Mouse (Mus musculus) right cerebral cortex, postnatal 25 days (tissue): Measurements from ENCODE around the gene Ctsa.
"Not testable (repeated sequence)": the region's sequence is repeated elsewhere in the genome, so short reads cannot be mapped to it uniquely, and the experiment has no call there.

Experiments
- DNase-seq: peaks from one replicate; pipeline ENCODE4 v3.0.0; 2022

The Ctsa gene

DNA sequence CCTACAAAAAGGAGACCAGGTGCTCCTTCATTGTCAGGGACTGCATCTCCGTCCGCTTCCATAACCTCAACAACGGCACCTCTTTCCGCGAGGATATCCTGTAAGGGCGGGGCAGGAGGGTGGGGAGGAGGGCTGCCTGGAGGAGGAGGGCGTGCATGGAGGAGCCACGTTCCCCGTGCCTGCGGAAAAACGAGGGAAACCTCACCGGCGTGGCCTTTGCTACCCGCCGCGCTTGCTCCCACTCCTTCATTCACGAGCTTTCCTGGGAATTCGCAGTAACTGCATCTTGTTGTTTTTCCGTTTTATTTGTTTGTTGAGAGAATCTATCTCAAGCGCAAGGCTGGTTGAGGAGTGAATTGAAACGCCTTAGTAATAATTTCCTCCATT, 27.3 kb upstream of the Ctsa start:
- DNase-seq = no peak

DNA sequence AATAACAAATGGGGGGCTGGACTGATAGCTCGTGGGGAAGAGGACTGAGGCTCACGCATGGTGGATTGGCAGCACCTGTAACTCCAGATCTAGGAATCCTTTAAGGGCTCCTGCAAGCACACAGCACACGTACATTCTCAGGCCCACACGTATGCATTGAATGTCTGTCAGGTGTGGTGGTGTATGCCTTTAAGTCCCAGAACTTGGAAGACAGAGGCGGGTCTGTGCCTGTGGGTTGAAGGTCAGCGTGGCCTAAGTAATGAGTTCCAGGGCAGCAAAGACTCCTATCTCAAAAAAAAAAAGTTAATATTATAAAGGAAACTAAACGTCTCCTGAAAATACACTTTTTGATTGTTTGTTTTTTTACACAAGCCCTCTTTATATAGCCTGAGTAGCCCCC, 26.1 kb upstream of the Ctsa start:
- no peak for DNase-seq

DNA sequence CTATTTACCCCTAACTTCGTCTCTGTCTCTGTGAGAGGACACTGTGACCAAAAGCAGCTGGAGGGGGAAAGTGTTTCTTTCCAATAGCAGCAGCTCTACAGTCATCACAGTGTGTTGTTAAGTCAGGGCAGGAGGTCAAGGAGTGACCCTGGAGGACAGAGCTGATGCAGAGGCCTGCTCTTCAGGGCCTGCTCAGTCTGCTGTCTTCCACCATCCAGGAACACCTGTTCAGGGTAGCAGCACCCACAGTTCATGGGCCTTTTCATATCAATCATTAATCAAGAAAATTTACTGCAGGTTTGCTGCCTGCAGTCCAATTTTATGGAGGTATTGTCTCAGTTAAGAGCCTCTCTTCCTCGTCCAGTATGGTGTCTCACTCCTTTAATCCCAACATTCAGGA, 19.1 kb upstream of the Ctsa start:
- no peak for DNase-seq

GRCm38 (mm10) chr2:164815348-164815747, 17.3 kb upstream of the Ctsa start:
- DNase-seq = no peak

GRCm38 (mm10) chr2:164815821-164816220, 16.9 kb upstream of the Ctsa start:
- DNase-seq = no peak

DNA sequence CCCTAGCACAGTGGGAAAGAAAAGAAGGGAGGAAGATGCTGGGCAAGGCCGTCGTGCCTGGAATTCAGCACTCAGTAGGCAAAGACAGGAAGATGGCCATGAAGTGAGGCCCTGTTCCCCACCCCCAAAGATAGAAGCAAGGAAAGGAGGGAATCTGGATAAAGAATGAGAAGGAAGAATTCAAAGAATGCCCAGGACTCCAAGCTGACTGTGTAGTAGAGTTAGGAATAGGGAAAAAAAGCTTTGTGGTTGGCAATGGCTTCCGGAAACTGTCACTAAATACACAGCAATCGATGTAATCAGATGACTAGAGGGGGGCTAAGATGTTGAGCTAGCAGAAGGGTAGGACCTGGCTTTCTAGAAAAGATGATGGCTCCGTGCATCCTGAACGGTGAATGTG, 15.5 kb upstream of the Ctsa start:
- no peak for DNase-seq

DNA sequence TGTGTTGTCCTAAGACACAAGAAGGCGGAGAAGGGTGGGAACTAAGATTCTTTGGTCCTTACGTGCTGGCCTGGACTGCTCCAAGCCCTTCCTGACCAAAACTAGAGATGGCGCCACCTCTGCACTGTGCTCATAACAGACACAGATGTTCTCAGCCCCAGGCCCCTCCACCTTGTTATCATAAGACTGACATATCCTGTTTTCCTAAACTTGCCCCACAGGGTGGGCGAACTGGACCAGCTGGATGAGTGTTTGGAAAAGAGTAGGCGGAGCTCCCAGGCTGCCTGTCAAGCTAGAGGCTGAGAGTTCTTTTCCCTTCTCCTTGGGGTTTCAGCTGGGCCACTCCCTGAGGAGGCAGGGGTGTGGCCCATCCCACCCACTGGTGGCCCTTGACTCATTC, 15.0 kb upstream of the Ctsa start:
- no peak for DNase-seq

DNA sequence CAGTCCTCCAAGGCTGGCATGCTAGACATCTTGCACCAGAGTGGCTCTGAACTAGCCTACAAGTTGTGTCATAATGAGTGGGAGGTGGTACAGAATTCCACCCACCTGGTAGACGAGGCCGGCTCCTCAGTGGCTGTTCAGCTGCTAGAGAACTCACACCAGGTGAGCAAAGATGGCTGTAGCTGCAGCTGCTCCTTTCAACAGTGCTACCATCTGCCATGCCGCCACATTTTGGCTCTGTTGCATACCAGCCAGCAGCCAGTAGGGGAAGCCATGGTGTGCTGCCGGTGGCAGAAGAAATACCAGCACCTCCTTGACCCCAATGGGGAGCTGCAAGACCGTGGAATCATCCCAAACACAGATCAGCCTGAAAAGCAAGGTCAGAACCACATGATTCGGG, 11.6 kb upstream of the Ctsa start:
- DNase-seq = no peak

DNA sequence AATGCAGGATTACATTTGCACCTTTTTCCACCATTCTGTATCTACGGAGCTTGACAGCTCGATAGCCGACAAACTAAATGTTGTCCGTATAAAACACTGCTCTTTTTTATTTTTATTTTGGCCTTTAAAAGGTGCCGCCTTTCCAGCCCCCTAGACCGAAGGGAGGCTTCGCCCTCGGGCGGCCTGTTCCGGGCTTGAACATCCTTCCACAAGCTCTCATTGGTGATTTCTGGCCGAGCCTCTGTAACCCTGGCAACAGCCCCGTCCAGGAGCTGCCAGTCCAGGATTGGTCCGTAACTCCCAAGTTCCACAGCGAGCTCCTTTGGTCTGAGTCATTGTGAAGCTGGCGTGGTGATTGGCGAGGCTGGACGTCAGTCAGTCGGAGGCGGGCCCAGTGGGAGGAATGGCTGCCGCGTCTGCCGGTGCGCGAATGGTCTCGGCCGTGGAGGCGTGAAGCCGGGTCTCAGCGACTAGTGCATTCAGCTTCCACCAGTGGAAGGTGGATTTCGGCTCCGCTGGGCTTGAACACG, 10.0 kb upstream of the Ctsa start, which contains the start of gene Zswim1:
TSS of gene Zswim1 (plus strand) at position 51 of the 530 bp plus-strand sequence.
- DNase-seq = peak; percentile 100

GRCm38 (mm10) chr2:164823181-164823585, 9.5 kb upstream of the Ctsa start:
- no peak for DNase-seq

DNA sequence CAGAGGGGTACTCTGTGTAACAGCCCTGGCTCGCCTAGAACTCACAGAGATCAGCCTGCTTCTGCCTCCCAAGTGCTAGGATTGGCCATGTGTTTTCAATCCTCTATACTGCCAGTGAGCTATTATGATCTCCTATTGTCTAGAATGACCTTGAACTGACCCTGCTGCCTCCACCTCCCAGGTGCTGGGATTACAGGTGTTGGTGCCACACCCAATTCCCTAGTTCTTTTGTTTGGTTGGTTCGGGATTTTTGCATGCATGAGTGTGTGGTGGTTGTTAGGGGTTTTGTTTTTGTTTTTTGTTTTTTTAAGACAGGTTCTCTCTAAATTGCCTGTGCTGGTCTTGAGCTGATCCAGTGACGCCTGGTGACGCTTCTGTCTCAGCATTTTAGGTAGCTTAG, 8.7 kb upstream of the Ctsa start:
- DNase-seq = no peak

GRCm38 (mm10) chr2:164825521-164825920, 7.2 kb upstream of the Ctsa start:
- DNase-seq = no peak

DNA sequence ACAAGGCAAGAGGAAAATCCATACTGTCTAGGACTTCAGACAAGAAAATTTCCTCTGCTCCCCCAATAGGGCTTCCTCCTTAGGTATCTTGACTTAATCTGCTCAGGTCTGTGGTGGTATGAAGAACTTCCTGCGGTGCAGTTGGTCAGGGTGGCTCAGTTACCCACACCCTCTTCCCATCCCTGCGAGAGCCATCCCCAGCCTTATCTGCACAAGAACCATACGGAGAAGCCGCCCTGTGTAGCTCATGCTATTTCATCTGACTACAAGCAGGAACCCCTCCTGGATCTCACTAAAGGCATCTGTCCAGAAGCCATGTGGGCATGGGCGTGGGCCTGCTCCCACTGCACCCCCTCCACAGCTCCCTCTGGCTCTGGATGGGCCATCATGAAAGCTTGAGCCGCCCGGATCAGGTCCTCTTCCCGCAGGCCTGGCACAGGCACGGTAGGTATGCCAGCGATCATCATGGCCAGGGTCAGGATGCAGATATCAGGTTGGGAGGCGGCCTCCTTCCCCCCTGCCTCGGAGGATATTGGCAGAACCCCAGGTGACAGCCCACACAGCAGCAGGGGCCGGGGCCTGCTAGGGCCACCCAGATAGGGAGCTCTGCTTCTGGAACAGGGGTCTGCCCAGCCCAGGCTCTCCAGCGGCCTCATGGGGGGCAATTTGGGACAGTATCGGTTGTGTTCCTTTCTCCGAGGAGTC, 5.4 kb upstream of the Ctsa start:
- DNase-seq = no peak

GRCm38 (mm10) chr2:164828437-164828836, 4.2 kb upstream of the Ctsa start, which contains the start of gene Spata25:
Spata25 (minus strand) TSS chr2:164828537.
- DNase-seq = no peak

DNA sequence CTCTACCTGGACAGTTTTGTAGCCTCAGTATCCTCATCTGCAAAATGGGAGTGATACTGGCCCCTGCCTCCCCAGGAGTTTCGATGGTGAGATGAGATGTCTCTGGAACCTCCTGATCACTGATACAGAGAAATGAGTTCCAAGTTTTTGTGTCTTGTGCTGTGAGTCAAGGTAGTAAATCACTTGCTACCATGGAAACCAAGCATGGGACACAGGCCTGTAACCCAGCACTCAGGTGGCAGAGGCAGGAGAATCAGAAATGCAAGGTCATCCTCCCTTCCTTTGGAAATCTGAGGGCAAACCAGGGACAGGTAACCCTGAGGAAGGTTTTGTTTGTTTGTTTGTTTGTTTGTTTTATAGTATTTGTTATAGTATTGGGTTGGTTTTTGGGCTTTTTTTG, 3.6 kb upstream of the Ctsa start:
- DNase-seq = no peak

- no peak for DNase-seq
Measured at GRCm38 (mm10) chr2:164831029-164831428, 1.6 kb upstream of the Ctsa start.

DNA sequence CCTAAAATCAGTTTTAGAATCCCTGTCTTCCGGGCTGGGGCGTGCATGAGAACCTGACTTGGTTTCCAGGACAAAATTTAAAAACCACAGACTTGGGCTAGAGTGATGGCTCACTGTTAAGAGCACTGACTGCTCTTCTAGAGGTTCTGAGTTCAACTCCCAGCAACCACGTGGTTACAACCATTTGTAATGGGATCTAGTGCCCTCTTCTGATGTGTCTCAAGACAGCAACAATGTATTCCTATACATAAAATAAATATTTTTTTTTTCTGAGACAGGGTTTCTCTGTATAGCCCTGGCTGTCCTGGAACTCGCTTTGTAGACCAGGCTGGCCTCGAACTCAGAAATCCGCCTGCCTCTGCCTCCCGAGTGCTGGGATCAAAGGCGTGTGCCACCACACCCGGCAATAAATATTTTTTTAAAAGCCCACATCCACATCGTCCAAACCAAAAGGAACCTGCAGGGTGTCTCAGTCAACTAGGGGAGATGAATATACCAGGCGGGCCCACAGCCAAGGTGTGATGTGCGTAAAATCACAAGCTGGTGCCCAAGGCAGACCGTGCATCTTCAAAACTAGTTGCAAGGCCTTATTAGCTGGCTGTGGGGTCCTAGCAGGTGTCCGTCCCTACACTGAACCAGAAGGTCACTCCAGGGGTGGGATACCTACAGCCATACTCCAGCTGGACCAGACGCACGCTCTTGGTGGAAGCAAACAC, 483 bp upstream of the Ctsa start:
- DNase-seq = peak; percentile 21

GRCm38 (mm10) chr2:164833314-164833959, 764 bp downstream of the Ctsa start, which contains the start of gene Neurl2:
Neurl2 (minus strand) TSS chr2:164833456.
- DNase-seq = peak; percentile 90

DNA sequence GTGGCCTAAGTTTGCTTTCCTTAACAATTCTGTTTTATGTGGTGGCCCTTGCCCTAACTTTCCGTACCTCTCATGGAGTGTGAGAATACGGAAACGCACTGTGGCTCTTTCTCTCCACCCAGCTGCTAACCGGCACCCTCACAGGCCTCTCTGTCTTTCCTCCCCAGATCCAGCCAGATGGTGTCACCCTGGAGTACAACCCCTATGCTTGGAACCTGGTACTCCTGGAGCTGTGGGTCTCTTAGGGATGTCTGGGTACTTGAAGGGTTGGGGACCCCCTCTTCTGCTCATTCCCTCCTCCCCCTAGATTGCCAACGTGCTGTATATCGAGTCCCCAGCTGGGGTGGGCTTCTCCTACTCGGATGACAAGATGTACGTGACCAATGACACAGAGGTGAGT, 1.9 kb downstream of the Ctsa start:
- DNase-seq = no peak

DNA sequence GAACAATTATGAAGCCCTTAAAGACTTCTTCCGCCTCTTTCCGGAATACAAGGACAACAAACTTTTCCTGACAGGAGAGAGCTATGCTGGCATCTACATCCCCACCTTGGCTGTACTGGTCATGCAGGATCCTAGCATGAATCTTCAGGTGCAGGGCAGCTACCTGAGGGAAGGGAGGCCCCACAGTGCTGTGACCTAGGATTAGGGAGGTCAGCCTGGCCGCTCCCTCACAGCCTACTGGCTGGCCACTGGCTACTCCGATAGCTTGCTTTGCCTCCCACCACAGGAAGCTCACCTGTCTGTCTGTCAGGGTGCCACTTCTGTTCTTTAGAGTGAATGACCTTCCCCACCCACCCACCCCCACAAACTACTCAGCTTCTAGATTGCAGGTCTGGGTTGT, 2.5 kb downstream of the Ctsa start:
- no peak for DNase-seq

GRCm38 (mm10) chr2:164845782-164846181, 13.1 kb downstream of the Ctsa start:
- no peak for DNase-seq

- DNase-seq = no peak
Measured at GRCm38 (mm10) chr2:164850061-164850460, 17.4 kb downstream of the Ctsa start.

- not testable (repeated sequence) for DNase-seq
Measured at GRCm38 (mm10) chr2:164855572-164855971, 22.9 kb downstream of the Ctsa start.
